ENCODE assay signal across 22 mouse cellular contexts in the genomic region with DNA sequence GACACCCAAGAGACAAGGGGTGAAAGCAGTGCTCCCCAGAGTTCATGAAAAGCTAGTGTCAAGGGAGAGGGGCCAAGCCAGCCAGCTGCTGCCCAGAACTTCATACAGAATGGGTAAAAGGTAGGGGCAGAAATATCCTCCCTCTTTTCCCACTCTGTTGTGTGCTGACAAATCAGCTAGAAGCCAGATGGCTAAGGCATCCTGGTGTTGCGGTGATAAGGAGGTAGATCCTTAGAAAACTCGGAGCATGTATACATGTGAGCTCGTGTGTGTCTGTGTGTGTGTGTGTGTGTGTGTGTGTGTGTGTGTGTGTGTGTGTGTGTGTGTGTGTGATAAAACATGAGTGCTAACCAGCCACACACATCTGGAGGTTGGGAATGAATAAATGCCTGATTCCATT. TPM values are rescaled to one million over a fixed set of nuclear protein-coding genes. Genes with fewer than 3 reads are reported as not detected.
DNase-seq lines count a peak whose midpoint lies in the region; ATAC-seq and TF ChIP-seq lines count a peak whose summit lies in the region.
"Had no signal": no experiment of that assay in that cellular context is flagged by ENCODE, and none has a peak within 500 bp of the region (broad histone marks: within the 10 kb centered on the region; RNA-seq: fewer than 3 reads in every experiment).

No protein-coding gene starts in this region.

- no peak for TF ChIP-seq CTCF in liver, embryonic 14.5 days (IDR thresholded peaks at IDR 0.05; ENCODE audit: low read depth)

- no peak overlapping the region for H3K4me2 ChIP-seq in forebrain, embryonic 11.5 days (ENCODE audit: low read depth, low read length, severe bottlenecking)
- H3K4me2 ChIP-seq in forebrain, embryonic 12.5 days = no peak overlapping the region
- no peak overlapping the region for H3K4me2 ChIP-seq in heart, embryonic 14.5 days (ENCODE audit: low read length)
- no peak overlapping the region for H3K4me2 ChIP-seq in hindbrain, embryonic 13.5 days
- H3K4me2 ChIP-seq in hindbrain, embryonic 14.5 days (replicated peaks) = no peak overlapping the region
- H3K4me2 ChIP-seq in liver, embryonic 14.5 days (ENCODE audit: low read depth) = no peak overlapping the region
- H3K4me2 ChIP-seq: embryonic facial prominence, embryonic 13.5 days; hindbrain, embryonic 12.5 days; intestine, embryonic 15.5 days had no signal

- intact Hi-C loops in heart, postnatal 10 days (cut with DNase I) = no loop called here

- DNase-seq in forebrain, embryonic 11.5 days (ENCODE audit: low spot score) = peak; percentile 35
- DNase-seq in heart, postnatal 10 days = no peak
- DNase-seq in hindbrain, embryonic 14.5 days (ENCODE audit: low spot score) = no peak
- DNase-seq in liver, embryonic 14.5 days (ENCODE audit: low read depth in 3 of 3, low spot score in 3 of 3) = no peak
- no peak for DNase-seq in right cerebral cortex, postnatal 25 days
- DNase-seq: adrenal gland, postnatal 10 days; B cell, adult 2 months; cerebellum, adult 18-20 months; cerebellum, adult 9-11 months; cerebellum, postnatal 36 days; gastrocnemius, adult 2 months; gastrocnemius, postnatal 25 days; heart, postnatal 36 days; kidney, adult 18-20 months had no signal

- H3K27ac ChIP-seq in forebrain, embryonic 11.5 days (ENCODE audit: low read depth, low read length) = no peak overlapping the region
- H3K27ac ChIP-seq in forebrain, embryonic 12.5 days = no peak overlapping the region
- H3K27ac ChIP-seq in heart, embryonic 14.5 days (replicated peaks in 1 of 2; ENCODE audit: control insufficient read depth in 1 of 2, insufficient read depth in 1 of 2, low read depth in 2 of 2, low read length in 2 of 2) = peak overlapping the region; percentile 7 to 56; a peak in 2 of 4 replicates
- no peak overlapping the region for H3K27ac ChIP-seq in hindbrain, embryonic 13.5 days
- no peak overlapping the region for H3K27ac ChIP-seq in hindbrain, embryonic 14.5 days
- H3K27ac ChIP-seq in liver, embryonic 14.5 days = no peak overlapping the region
- H3K27ac ChIP-seq: embryonic facial prominence, embryonic 13.5 days; gastrocnemius, adult 2 months; hindbrain, embryonic 12.5 days; intestine, embryonic 15.5 days had no signal

- H3K4me1 ChIP-seq in forebrain, embryonic 11.5 days (replicated peaks; ENCODE audit: control insufficient read depth, insufficient read depth, low read length) = no peaks in the 10 kb centered on the region
- H3K4me1 ChIP-seq in forebrain, embryonic 12.5 days = peaks cover 8% of the 10 kb centered on the region
- H3K4me1 ChIP-seq in heart, embryonic 14.5 days (ENCODE audit: control insufficient read depth in 2 of 2, insufficient read depth in 2 of 2, low read length in 2 of 2) = peaks cover 7 to 21% of the 10 kb centered on the region in 2 experiments
- peaks cover 11% of the 10 kb centered on the region for H3K4me1 ChIP-seq in hindbrain, embryonic 13.5 days (replicated peaks)
- peaks cover 7% of the 10 kb centered on the region; the same call in 1 of the 2 replicates for H3K4me1 ChIP-seq in hindbrain, embryonic 14.5 days (replicated peaks; ENCODE audit: control insufficient read depth, insufficient read depth, low read length)
- H3K4me1 ChIP-seq in liver, embryonic 14.5 days (replicated peaks; ENCODE audit: control insufficient read depth in 2 of 2, insufficient read depth in 2 of 2, low read length in 1 of 2) = 0 out of 4 replicates have a peak, but pooled peaks cover 0 to 4% of the 10 kb centered on the region in 2 experiments
- H3K4me1 ChIP-seq: intestine, embryonic 15.5 days had no signal

- H3K9ac ChIP-seq in forebrain, embryonic 11.5 days (ENCODE audit: low read length) = no peak overlapping the region
- H3K9ac ChIP-seq in forebrain, embryonic 12.5 days = no peak overlapping the region
- H3K9ac ChIP-seq in heart, embryonic 14.5 days (ENCODE audit: low read length) = no peak overlapping the region
- no peak overlapping the region for H3K9ac ChIP-seq in hindbrain, embryonic 13.5 days
- H3K9ac ChIP-seq in hindbrain, embryonic 14.5 days = no peak overlapping the region
- H3K9ac ChIP-seq in liver, embryonic 14.5 days (replicated peaks) = no peak overlapping the region; the same call in 1 of the 2 replicates
- H3K9ac ChIP-seq: embryonic facial prominence, embryonic 13.5 days; hindbrain, embryonic 12.5 days; intestine, embryonic 15.5 days had no signal

- 86% methylated on average over 3 of the region's 3 CpGs for WGBS in forebrain, embryonic 11.5 days
- 95% methylated on average over 3 of the region's 3 CpGs for WGBS in forebrain, embryonic 12.5 days
- 19% methylated on average over 3 of the region's 3 CpGs for WGBS in heart, embryonic 14.5 days
- WGBS in hindbrain, embryonic 13.5 days = 83% methylated on average over 3 of the region's 3 CpGs
- 75% methylated on average over 3 of the region's 3 CpGs for WGBS in hindbrain, embryonic 14.5 days
- WGBS in liver, embryonic 14.5 days (ENCODE audit: insufficient replicate concordance) = 36% methylated on average over 3 of the region's 3 CpGs

- H3K9me3 ChIP-seq in forebrain, embryonic 11.5 days (ENCODE audit: control insufficient read depth, low read length) = no peaks in the 10 kb centered on the region
- H3K9me3 ChIP-seq in forebrain, embryonic 12.5 days = no peaks in the 10 kb centered on the region
- H3K9me3 ChIP-seq in heart, embryonic 14.5 days (ENCODE audit: control insufficient read depth, low read length) = no peaks in the 10 kb centered on the region
- H3K9me3 ChIP-seq in hindbrain, embryonic 13.5 days = no peaks in the 10 kb centered on the region
- no peaks in the 10 kb centered on the region for H3K9me3 ChIP-seq in hindbrain, embryonic 14.5 days (ENCODE audit: control insufficient read depth, low read length)
- no peaks in the 10 kb centered on the region for H3K9me3 ChIP-seq in liver, embryonic 14.5 days (ENCODE audit: control insufficient read depth, low read length)
- H3K9me3 ChIP-seq: embryonic facial prominence, embryonic 13.5 days; G1E; hindbrain, embryonic 12.5 days; intestine, embryonic 15.5 days had no signal

- H3K36me3 ChIP-seq in forebrain, embryonic 11.5 days (ENCODE audit: control insufficient read depth, insufficient read depth, low read length) = no peaks in the 10 kb centered on the region
- H3K36me3 ChIP-seq in forebrain, embryonic 12.5 days (replicated peaks) = no peaks in the 10 kb centered on the region
- H3K36me3 ChIP-seq in heart, embryonic 14.5 days (ENCODE audit: control insufficient read depth, insufficient read depth, low read length) = no peaks in the 10 kb centered on the region
- no peaks in the 10 kb centered on the region for H3K36me3 ChIP-seq in hindbrain, embryonic 13.5 days
- H3K36me3 ChIP-seq in hindbrain, embryonic 14.5 days (replicated peaks; ENCODE audit: control insufficient read depth, insufficient read depth) = no peaks in the 10 kb centered on the region
- no peaks in the 10 kb centered on the region for H3K36me3 ChIP-seq in liver, embryonic 14.5 days (replicated peaks; ENCODE audit: control insufficient read depth, insufficient read depth, low read depth)
- H3K36me3 ChIP-seq: embryonic facial prominence, embryonic 13.5 days; G1E; hindbrain, embryonic 12.5 days; intestine, embryonic 15.5 days had no signal

- H3K4me3 ChIP-seq in forebrain, embryonic 11.5 days (ENCODE audit: low read depth, low read length) = no peak overlapping the region
- no peak overlapping the region for H3K4me3 ChIP-seq in forebrain, embryonic 12.5 days (replicated peaks)
- H3K4me3 ChIP-seq in heart, embryonic 14.5 days (ENCODE audit: control insufficient read depth in 1 of 2, insufficient read depth in 1 of 2, low read depth in 1 of 2, low read length in 2 of 2) = no peak overlapping the region
- H3K4me3 ChIP-seq in hindbrain, embryonic 13.5 days = no peak overlapping the region
- H3K4me3 ChIP-seq in hindbrain, embryonic 14.5 days (replicated peaks; ENCODE audit: low read length) = no peak overlapping the region
- no peak overlapping the region for H3K4me3 ChIP-seq in liver, embryonic 14.5 days (ENCODE audit: insufficient read depth in 1 of 2, low read depth in 2 of 2, low read length in 2 of 2)
- H3K4me3 ChIP-seq: embryonic facial prominence, embryonic 13.5 days; gastrocnemius, adult 2 months; hindbrain, embryonic 12.5 days; intestine, embryonic 15.5 days had no signal

- ATAC-seq in forebrain, embryonic 11.5 days (replicated peaks; ENCODE audit: low FRiP score) = no peak
- no peak for ATAC-seq in forebrain, embryonic 12.5 days (ENCODE audit: low FRiP score)
- ATAC-seq in heart, embryonic 14.5 days (ENCODE audit: insufficient number of reproducible peaks, insufficient read depth, low FRiP score, low read depth) = no peak
- ATAC-seq in hindbrain, embryonic 13.5 days (ENCODE audit: low FRiP score) = 0 out of 2 replicates have a peak, but pooled peaks have one; percentile 32
- ATAC-seq in hindbrain, embryonic 14.5 days (ENCODE audit: low FRiP score) = no peak
- peak; percentile 63; the same call in 1 of the 2 replicates for ATAC-seq in liver, embryonic 14.5 days (ENCODE audit: insufficient read depth)
- ATAC-seq: forebrain, embryonic 14.5 days; intestine, embryonic 15.5 days had no signal

- no peak for TF ChIP-seq EP300 in liver, embryonic 14.5 days (IDR thresholded peaks at IDR 0.05; ENCODE audit: low read depth)

- H3K27me3 ChIP-seq in forebrain, embryonic 11.5 days (ENCODE audit: control insufficient read depth, insufficient read depth, low read length) = no peaks in the 10 kb centered on the region
- H3K27me3 ChIP-seq in forebrain, embryonic 12.5 days = no peaks in the 10 kb centered on the region
- no peaks in the 10 kb centered on the region for H3K27me3 ChIP-seq in heart, embryonic 14.5 days (ENCODE audit: control insufficient read depth, insufficient read depth, low read length)
- no peaks in the 10 kb centered on the region for H3K27me3 ChIP-seq in hindbrain, embryonic 13.5 days
- H3K27me3 ChIP-seq in hindbrain, embryonic 14.5 days (ENCODE audit: control insufficient read depth, insufficient read depth, low read length) = no peaks in the 10 kb centered on the region
- no peaks in the 10 kb centered on the region for H3K27me3 ChIP-seq in liver, embryonic 14.5 days (ENCODE audit: control insufficient read depth, insufficient read depth, low read length)
- H3K27me3 ChIP-seq: embryonic facial prominence, embryonic 13.5 days; hindbrain, embryonic 12.5 days; intestine, embryonic 15.5 days had no signal

RNA-seq across cellular contexts. Expression of gene S1pr1, which starts 20.7 kb away (rescaled TPM):
- 35.3 and 35.9 TPM in 2 replicates for polyA plus RNA-seq in forebrain, embryonic 11.5 days (2014; fragmentation: Nextera tagmentation; extraction: Ambion mirVana)
- polyA plus RNA-seq in forebrain, embryonic 12.5 days (2016; fragmentation: Nextera tagmentation; extraction: Ambion mirVana) = 31.1 and 31.9 TPM in 2 replicates
- 74.7 and 79.5 TPM in 2 replicates for polyA plus RNA-seq in heart, embryonic 14.5 days (2014; fragmentation: Nextera tagmentation; extraction: Ambion mirVana)
- total RNA-seq in heart, postnatal 10 days (2021) = 10 to 100 TPM; 74.8 to 95.8 TPM
- 22.8 and 23.5 TPM in 2 replicates for polyA plus RNA-seq in hindbrain, embryonic 13.5 days (2015; fragmentation: Nextera tagmentation; extraction: Ambion mirVana)
- polyA plus RNA-seq in hindbrain, embryonic 14.5 days (2014; fragmentation: Nextera tagmentation; extraction: Ambion mirVana) = 25.0 and 30.7 TPM in 2 replicates
- polyA plus RNA-seq in liver, embryonic 14.5 days (2012; rRNA removed) = 5.9 and 6.3 TPM in 2 replicates
- 5.6 and 6.3 TPM in 2 replicates for polyA plus RNA-seq in liver, embryonic 14.5 days (2014; fragmentation: Nextera tagmentation; extraction: Ambion mirVana)

Comparison
In these comparisons a context has a peak if more than half of its experiments do, and no peak if none do; other contexts are left out.
1. ATAC-seq: peak in hindbrain, embryonic 13.5 days (single experiment) and liver, embryonic 14.5 days (single experiment); none in forebrain, embryonic 11.5 days (single experiment), forebrain, embryonic 12.5 days (single experiment), heart, embryonic 14.5 days (single experiment) and hindbrain, embryonic 14.5 days (single experiment).
2. H3K27ac ChIP-seq: peak in heart, embryonic 14.5 days (2 of 2); none in forebrain, embryonic 11.5 days (single experiment), forebrain, embryonic 12.5 days (single experiment), hindbrain, embryonic 13.5 days (single experiment), hindbrain, embryonic 14.5 days (single experiment) and liver, embryonic 14.5 days (single experiment).